ENCODE assay signal across 10 mouse cellular contexts in genomic region chr7:66831295-66831694, GRCm38 (mm10). TPM values are rescaled to one million over a fixed set of nuclear protein-coding genes. Genes with fewer than 3 reads are reported as not detected.
DNase-seq lines count a peak whose midpoint lies in the region; ATAC-seq and TF ChIP-seq lines count a peak whose summit lies in the region.
"Had no signal": no experiment of that assay in that cellular context is flagged by ENCODE, and none has a peak within 500 bp of the region (broad histone marks: within the 10 kb centered on the region; RNA-seq: fewer than 3 reads in every experiment).

No protein-coding gene starts in this region.

- no peak for TF ChIP-seq EP300 in heart, postnatal 0 days (IDR thresholded peaks at IDR 0.05; ENCODE audit: low read depth)

- H3K27ac ChIP-seq in kidney, adult 2 months (ENCODE audit: insufficient read depth, low read depth, low read length), result no peak overlapping the region
- H3K27ac ChIP-seq in embryonic facial prominence, embryonic 13.5 days, result peak overlapping the region; percentile 80
- H3K27ac ChIP-seq in heart, postnatal 0 days (ENCODE audit: low read depth), result peak overlapping the region; percentile 35; the same call in 1 of the 2 replicates
- peak overlapping the region; percentile 75 for H3K27ac ChIP-seq in lung, embryonic 15.5 days
- H3K27ac ChIP-seq: forebrain, embryonic 13.5 days had no signal

- H3K4me3 ChIP-seq in kidney, adult 2 months (ENCODE audit: insufficient read depth, low read depth, low read length), result no peak overlapping the region
- H3K4me3 ChIP-seq in embryonic facial prominence, embryonic 13.5 days, result no peak overlapping the region
- peak overlapping the region; percentile 4; the same call in 1 of the 2 replicates for H3K4me3 ChIP-seq in heart, postnatal 0 days (ENCODE audit: low read depth, low read length)
- H3K4me3 ChIP-seq in lung, embryonic 15.5 days, result no peak overlapping the region
- H3K4me3 ChIP-seq: forebrain, embryonic 13.5 days had no signal

- DNase-seq in kidney, adult 2 months, result peak; percentile 27
- no peak for DNase-seq in kidney, adult 9 months
- DNase-seq in heart, postnatal 0 days (ENCODE audit: low spot score), result peak; percentile 67
- DNase-seq in natural killer cell, adult 2 months (ENCODE audit: low spot score in 2 of 2), result no peak
- no peak for DNase-seq in embryo, embryonic 11 days
- DNase-seq: layer of hippocampus, postnatal 36 days had no signal

- no peaks in the 10 kb centered on the region for H3K36me3 ChIP-seq in kidney, adult 2 months (ENCODE audit: control insufficient read depth, insufficient read depth, low read length)
- no peaks in the 10 kb centered on the region for H3K36me3 ChIP-seq in embryonic facial prominence, embryonic 13.5 days
- no peaks in the 10 kb centered on the region for H3K36me3 ChIP-seq in heart, postnatal 0 days (replicated peaks; ENCODE audit: control insufficient read depth, insufficient read depth, low read length)
- no peaks in the 10 kb centered on the region for H3K36me3 ChIP-seq in lung, embryonic 15.5 days

- 32% methylated on average over 5 of the region's 5 CpGs for WGBS in kidney, adult 2 months
- WGBS in embryonic facial prominence, embryonic 13.5 days, result 31% methylated on average over 5 of the region's 5 CpGs
- WGBS in heart, postnatal 0 days, result 1% methylated on average over 5 of the region's 5 CpGs
- 9% methylated on average over 5 of the region's 5 CpGs for WGBS in lung, embryonic 15.5 days

- H3K9me3 ChIP-seq in embryonic facial prominence, embryonic 13.5 days, result no peaks in the 10 kb centered on the region
- H3K9me3 ChIP-seq in heart, postnatal 0 days (replicated peaks; ENCODE audit: control insufficient read depth, low read length), result no peaks in the 10 kb centered on the region
- no peaks in the 10 kb centered on the region for H3K9me3 ChIP-seq in lung, embryonic 15.5 days
- H3K9me3 ChIP-seq: forebrain, embryonic 13.5 days had no signal

- no peak for TF ChIP-seq CTCF in kidney, adult 2 months (conservative IDR thresholded peaks at IDR 0.05; ENCODE audit: insufficient read depth, insufficient read length, low read depth, low read length)
- no peak for TF ChIP-seq CTCF in heart, postnatal 0 days (IDR thresholded peaks at IDR 0.05; ENCODE audit: low read depth)

- H3K4me1 ChIP-seq in kidney, adult 2 months (ENCODE audit: control insufficient read depth, insufficient read depth, low read length), result no peaks in the 10 kb centered on the region
- peaks cover 31% of the 10 kb centered on the region for H3K4me1 ChIP-seq in embryonic facial prominence, embryonic 13.5 days
- peaks cover 36% of the 10 kb centered on the region for H3K4me1 ChIP-seq in heart, postnatal 0 days (ENCODE audit: control insufficient read depth, insufficient read depth)
- H3K4me1 ChIP-seq in lung, embryonic 15.5 days, result peaks cover 22% of the 10 kb centered on the region

- H3K4me2 ChIP-seq in embryonic facial prominence, embryonic 13.5 days, result peak overlapping the region; percentile 23; the same call in 1 of the 2 replicates
- peak overlapping the region; percentile 54 for H3K4me2 ChIP-seq in heart, postnatal 0 days (ENCODE audit: low read depth, low read length)
- peak overlapping the region; percentile 44 for H3K4me2 ChIP-seq in lung, embryonic 15.5 days
- H3K4me2 ChIP-seq: forebrain, embryonic 13.5 days had no signal

- H3K27me3 ChIP-seq in kidney, adult 2 months (replicated peaks; ENCODE audit: control insufficient read depth, insufficient read depth, low read length), result no peaks in the 10 kb centered on the region
- H3K27me3 ChIP-seq in embryonic facial prominence, embryonic 13.5 days, result no peaks in the 10 kb centered on the region
- H3K27me3 ChIP-seq in heart, postnatal 0 days (ENCODE audit: control insufficient read depth, insufficient read depth, low read length), result no peaks in the 10 kb centered on the region
- H3K27me3 ChIP-seq in lung, embryonic 15.5 days, result no peaks in the 10 kb centered on the region
- H3K27me3 ChIP-seq: forebrain, embryonic 13.5 days had no signal

- no peak for TF ChIP-seq POLR2A in kidney, adult 2 months (IDR thresholded peaks at IDR 0.05; ENCODE audit: low read depth, low read length)

- no peak for ATAC-seq in embryonic facial prominence, embryonic 13.5 days (ENCODE audit: insufficient number of reproducible peaks, insufficient read depth, low FRiP score, low TSS enrichment, low read depth)
- ATAC-seq in heart, postnatal 0 days (ENCODE audit: insufficient read depth, low read depth), result no peak
- no peak for ATAC-seq in lung, embryonic 15.5 days (ENCODE audit: borderline replicate concordance, extremely low read depth, low FRiP score, low TSS enrichment)
- ATAC-seq: forebrain, embryonic 13.5 days had no signal

- no peak overlapping the region for H3K9ac ChIP-seq in embryonic facial prominence, embryonic 13.5 days
- H3K9ac ChIP-seq in heart, postnatal 0 days (replicated peaks; ENCODE audit: low read depth, low read length), result no peak overlapping the region
- H3K9ac ChIP-seq in lung, embryonic 15.5 days, result no peak overlapping the region; the same call in 1 of the 2 replicates
- H3K9ac ChIP-seq: forebrain, embryonic 13.5 days had no signal

RNA-seq across cellular contexts. Expression of gene Adamts17, which starts 8.2 kb away (rescaled TPM):
- 0.17 and 0.41 TPM in 2 replicates for polyA plus RNA-seq in kidney, adult 2 months (2012; rRNA removed)
- 13.2 and 14.8 TPM in 2 replicates for polyA plus RNA-seq in embryonic facial prominence, embryonic 13.5 days (2015; fragmentation: Nextera tagmentation; extraction: Ambion mirVana)
- total RNA-seq in heart, postnatal 0 days (2014; rRNA removed; ENCODE audit: low replicate concordance), result 6.5 and 9.0 TPM in 2 replicates
- 1.9 and 2.9 TPM in 2 replicates for polyA plus RNA-seq in heart, postnatal 0 days (2015; fragmentation: Nextera tagmentation; extraction: Ambion mirVana)
- polyA plus RNA-seq in lung, embryonic 15.5 days (2015; fragmentation: Nextera tagmentation; extraction: Ambion mirVana), result 10.0 and 13.2 TPM in 2 replicates
- total RNA-seq: megakaryocyte-erythroid progenitor cell, adult 5-6 weeks had no signal

Comparison
In these comparisons a context has a peak if more than half of its experiments do, and no peak if none do; other contexts are left out.
1. DNase-seq: peak in kidney, adult 2 months (single experiment) and heart, postnatal 0 days (single experiment); none in kidney, adult 9 months (single experiment), natural killer cell, adult 2 months (0 of 2) and embryo, embryonic 11 days (single experiment).
2. Peak in every context shown above with its lines, with median percentiles within 50 percentile points of each other: H3K4me2 ChIP-seq.